Mouse (Mus musculus): Measurements from ENCODE around the gene Tenm4.

Tenm4 gene

GRCm38 (mm10) chr7:96708071-96708470, 537.0 kb downstream of the Tenm4 start:
- no peak for ATAC-seq (ENCODE audit: insufficient number of reproducible peaks, low FRiP score, low TSS enrichment)

- ATAC-seq (ENCODE audit: insufficient number of reproducible peaks, low FRiP score, low TSS enrichment) = no peak
Observed at GRCm38 (mm10) chr7:96708561-96708960, 537.5 kb downstream of the Tenm4 start.

- no peak for ATAC-seq (ENCODE audit: insufficient number of reproducible peaks, low FRiP score, low TSS enrichment)
Observed at GRCm38 (mm10) chr7:96708968-96709367, 537.9 kb downstream of the Tenm4 start.

- no peak for ATAC-seq (ENCODE audit: insufficient number of reproducible peaks, low FRiP score, low TSS enrichment)
Observed at GRCm38 (mm10) chr7:96709891-96710290, 538.8 kb downstream of the Tenm4 start.

- ATAC-seq (ENCODE audit: insufficient number of reproducible peaks, low FRiP score, low TSS enrichment) = no peak
Observed at GRCm38 (mm10) chr7:96710658-96711071, 539.6 kb downstream of the Tenm4 start.

- ATAC-seq (ENCODE audit: insufficient number of reproducible peaks, low FRiP score, low TSS enrichment) = no peak
Observed at GRCm38 (mm10) chr7:96712876-96713275, 541.8 kb downstream of the Tenm4 start.

GRCm38 (mm10) chr7:96716911-96717310, 545.9 kb downstream of the Tenm4 start:
- ATAC-seq (ENCODE audit: insufficient number of reproducible peaks, low FRiP score, low TSS enrichment) = no peak

- ATAC-seq (ENCODE audit: insufficient number of reproducible peaks, low FRiP score, low TSS enrichment) = no peak
Observed at GRCm38 (mm10) chr7:96718201-96719155, 547.4 kb downstream of the Tenm4 start.

- ATAC-seq (ENCODE audit: insufficient number of reproducible peaks, low FRiP score, low TSS enrichment) = no peak
Observed at GRCm38 (mm10) chr7:96719926-96720325, 548.9 kb downstream of the Tenm4 start.

- no peak for ATAC-seq (ENCODE audit: insufficient number of reproducible peaks, low FRiP score, low TSS enrichment)
Observed at GRCm38 (mm10) chr7:96720465-96720864, 549.4 kb downstream of the Tenm4 start.

GRCm38 (mm10) chr7:96722796-96723195, 551.8 kb downstream of the Tenm4 start:
- no peak for ATAC-seq (ENCODE audit: insufficient number of reproducible peaks, low FRiP score, low TSS enrichment)

GRCm38 (mm10) chr7:96725603-96726002, 554.6 kb downstream of the Tenm4 start:
- ATAC-seq (ENCODE audit: insufficient number of reproducible peaks, low FRiP score, low TSS enrichment) = no peak

GRCm38 (mm10) chr7:96730360-96730759, 559.3 kb downstream of the Tenm4 start:
- ATAC-seq (ENCODE audit: insufficient number of reproducible peaks, low FRiP score, low TSS enrichment) = no peak

- ATAC-seq (ENCODE audit: insufficient number of reproducible peaks, low FRiP score, low TSS enrichment) = no peak
Observed at GRCm38 (mm10) chr7:96731947-96732346, 560.9 kb downstream of the Tenm4 start.

- ATAC-seq (ENCODE audit: insufficient number of reproducible peaks, low FRiP score, low TSS enrichment) = no peak
Observed at GRCm38 (mm10) chr7:96734315-96735058, 563.4 kb downstream of the Tenm4 start.

GRCm38 (mm10) chr7:96740631-96741030, 569.6 kb downstream of the Tenm4 start:
- ATAC-seq (ENCODE audit: insufficient number of reproducible peaks, low FRiP score, low TSS enrichment) = no peak

- ATAC-seq (ENCODE audit: insufficient number of reproducible peaks, low FRiP score, low TSS enrichment) = no peak
Observed at GRCm38 (mm10) chr7:96742221-96742620, 571.2 kb downstream of the Tenm4 start.

GRCm38 (mm10) chr7:96745956-96746355, 574.9 kb downstream of the Tenm4 start:
- no peak for ATAC-seq (ENCODE audit: insufficient number of reproducible peaks, low FRiP score, low TSS enrichment)

GRCm38 (mm10) chr7:96746706-96747105, 575.7 kb downstream of the Tenm4 start:
- no peak for ATAC-seq (ENCODE audit: insufficient number of reproducible peaks, low FRiP score, low TSS enrichment)

GRCm38 (mm10) chr7:96748538-96749045, 577.5 kb downstream of the Tenm4 start:
- ATAC-seq (ENCODE audit: insufficient number of reproducible peaks, low FRiP score, low TSS enrichment) = no peak

GRCm38 (mm10) chr7:96749753-96750152, 578.7 kb downstream of the Tenm4 start:
- ATAC-seq (ENCODE audit: insufficient number of reproducible peaks, low FRiP score, low TSS enrichment) = no peak
